Mouse (Mus musculus): ENCODE results near the gene Tomm20.
"Not testable (repeated sequence)": the region's sequence is repeated elsewhere in the genome, so short reads cannot be mapped to it uniquely, and the experiment has no call there.

- TF ChIP-seq CTCF (IDR thresholded peaks at IDR 0.05; ENCODE audit: low read depth, low read length); POLR2AphosphoS5 (IDR thresholded peaks at IDR 0.05; ENCODE audit: insufficient replicate concordance, low read depth, low read length); GATA2 (IDR thresholded peaks at IDR 0.05; ENCODE audit: borderline replicate concordance, low read depth, low read length); GATA1 (IDR thresholded peaks at IDR 0.05; ENCODE audit: borderline replicate concordance, low read length); TAL1 (conservative IDR thresholded peaks at IDR 0.05; ENCODE audit: low read depth, low read length): not testable (repeated sequence)
Observed at GRCm38 (mm10) chr8:126882586-126882985, 63.1 kb downstream of the Tomm20 start.
